Mouse (Mus musculus) kidney, adult 8-10 months (tissue): ENCODE results near the gene Chd9.
"Not testable (repeated sequence)": the region's sequence is repeated elsewhere in the genome, so short reads cannot be mapped to it uniquely, and the experiment has no call there.

Experiments
- DNase-seq, 2 experiments: peaks; one replicate each; pipeline ENCODE4 v3.0.0; 2022

The Chd9 gene

DNA sequence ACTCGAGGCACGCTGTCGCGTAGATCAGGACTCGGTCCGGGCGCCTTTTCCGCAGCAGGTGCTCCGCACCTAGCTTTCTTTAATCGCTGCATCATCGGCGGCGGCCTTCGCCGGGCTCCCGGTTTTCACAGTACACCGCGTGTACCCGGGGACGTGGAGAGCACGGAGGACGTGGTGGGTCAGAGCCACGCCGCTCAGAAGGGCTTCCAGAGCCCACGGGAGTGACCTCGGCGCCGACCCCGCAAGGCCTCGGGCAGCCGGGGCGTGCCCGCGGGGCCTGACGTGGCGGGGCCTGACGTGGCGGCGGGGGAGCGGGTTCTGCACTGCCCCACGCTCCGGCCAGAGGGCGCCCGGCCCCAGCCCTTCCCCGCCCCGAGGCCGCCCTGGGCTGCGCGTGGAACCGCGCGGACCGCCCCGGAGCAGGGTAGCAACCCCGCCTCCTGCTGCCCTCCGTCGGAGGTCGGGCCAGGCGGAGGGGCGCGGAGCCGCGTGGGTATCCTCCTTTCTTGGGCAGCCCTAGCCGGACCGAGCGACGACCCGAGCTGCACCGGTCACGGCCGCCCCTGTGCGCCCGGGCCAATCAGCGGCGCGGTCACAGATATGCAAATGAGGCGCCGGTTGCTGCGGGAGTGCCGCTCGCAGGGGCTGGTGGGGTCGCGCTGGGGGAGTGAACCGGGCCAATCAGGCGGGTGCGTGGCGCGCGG lies 79.8 kb downstream of the Chd9 start:
- peak; percentile 97 to 98 for DNase-seq

DNA sequence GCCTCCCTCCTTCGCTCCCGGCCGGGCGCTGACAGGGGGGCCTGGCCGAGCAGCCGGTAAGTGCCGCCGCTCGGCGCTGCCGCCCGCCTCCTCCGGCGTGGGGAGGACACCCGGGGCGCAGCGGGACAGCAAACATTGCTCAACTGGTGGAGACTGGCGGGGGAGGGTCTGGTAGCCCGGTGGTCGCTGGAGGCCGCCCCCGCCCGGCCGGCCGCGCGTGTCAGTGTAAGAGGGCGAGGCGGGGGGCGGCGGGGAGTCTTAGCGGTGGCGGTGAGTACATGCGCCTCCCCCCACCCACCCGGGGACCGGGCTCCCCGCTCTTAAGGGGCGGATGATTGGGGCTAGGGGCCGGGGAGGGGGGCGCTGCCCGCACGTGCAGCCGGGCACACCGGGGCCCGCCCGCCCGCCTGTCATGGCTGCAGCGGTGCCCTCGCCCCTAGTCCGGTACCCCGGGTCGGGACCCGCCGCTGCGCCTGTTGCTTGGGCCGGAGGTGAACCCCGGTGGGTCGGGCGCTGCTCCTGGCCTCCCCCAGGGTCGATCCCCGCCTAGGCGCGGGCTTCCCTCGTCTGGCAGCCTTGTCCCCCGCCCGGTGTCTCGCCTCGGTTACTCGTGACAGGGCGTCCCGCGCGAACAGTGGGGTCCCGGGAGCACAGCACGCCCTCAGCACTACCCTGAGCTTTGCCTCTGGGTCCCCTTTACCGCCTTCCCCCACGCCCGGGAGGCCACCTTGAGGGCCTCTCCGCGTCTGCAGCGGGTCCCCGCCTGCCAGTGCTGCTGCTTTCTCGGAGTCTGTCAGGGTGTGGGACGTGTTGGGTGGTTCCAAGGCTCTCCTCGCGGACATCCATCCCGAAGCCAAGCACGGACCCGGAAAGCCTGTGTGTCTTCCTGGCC lies 80.7 kb downstream of the Chd9 start:
- peak; percentile 43 to 50 for DNase-seq

- DNase-seq, result no peak
Measured at GRCm38 (mm10) chr8:90923158-90923905, 95.2 kb downstream of the Chd9 start.

DNA sequence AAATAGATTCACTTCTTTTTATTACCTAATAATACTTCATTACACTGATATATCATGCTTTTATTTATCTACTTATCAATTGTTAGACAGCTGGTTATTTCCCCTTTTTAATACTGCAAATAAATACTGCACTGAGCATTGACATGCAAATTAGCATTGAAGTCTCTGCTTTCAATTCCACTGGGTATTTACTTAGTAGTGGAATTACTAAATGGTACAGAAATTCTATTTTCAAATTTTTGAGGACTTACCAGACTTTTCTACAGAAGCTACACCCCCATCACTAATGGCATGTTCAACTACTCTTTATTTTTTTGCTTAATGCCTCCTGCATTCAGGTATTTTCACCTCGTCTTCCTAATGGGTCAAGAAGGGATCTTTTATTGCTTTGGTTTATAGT lies 100.3 kb downstream of the Chd9 start:
- DNase-seq, result no peak

DNA sequence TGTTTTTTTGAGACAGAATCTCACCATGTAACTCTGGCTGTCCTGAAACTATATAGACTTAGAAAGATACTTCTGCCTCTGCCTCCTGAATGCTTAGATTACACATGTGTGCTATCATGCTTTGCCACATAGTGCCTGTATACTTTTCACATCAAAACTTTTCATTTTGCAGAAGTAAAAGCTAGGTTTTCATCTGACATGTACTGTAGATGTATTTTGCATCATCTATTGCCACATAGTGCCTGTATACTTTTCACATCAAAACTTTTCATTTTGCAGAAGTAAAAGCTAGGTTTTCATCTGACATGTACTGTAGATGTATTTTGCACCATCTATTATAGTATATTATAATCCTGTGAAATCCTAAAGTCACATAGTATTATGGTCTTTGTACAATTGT lies 102.0 kb downstream of the Chd9 start:
- not testable (repeated sequence) for DNase-seq

DNA sequence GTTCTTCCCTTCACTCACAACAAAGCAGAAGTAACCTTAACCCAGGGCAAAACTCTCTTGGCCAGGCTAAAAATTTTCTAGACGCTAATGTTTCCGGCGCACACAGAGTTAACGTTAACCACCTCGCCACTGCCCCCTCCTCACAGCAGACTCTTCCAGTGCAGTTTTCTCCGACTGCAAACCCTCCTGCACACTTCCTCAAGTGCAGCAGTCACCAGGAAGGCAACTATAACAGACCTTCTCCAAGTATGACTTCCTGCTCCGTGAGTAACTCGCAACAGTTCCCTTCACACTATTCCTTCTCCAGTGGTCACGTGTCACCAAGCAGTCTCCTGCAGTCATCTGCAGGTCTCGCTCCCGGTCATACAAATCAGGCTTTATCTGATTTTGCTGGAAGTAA lies 104.8 kb downstream of the Chd9 start:
- no peak for DNase-seq

DNA sequence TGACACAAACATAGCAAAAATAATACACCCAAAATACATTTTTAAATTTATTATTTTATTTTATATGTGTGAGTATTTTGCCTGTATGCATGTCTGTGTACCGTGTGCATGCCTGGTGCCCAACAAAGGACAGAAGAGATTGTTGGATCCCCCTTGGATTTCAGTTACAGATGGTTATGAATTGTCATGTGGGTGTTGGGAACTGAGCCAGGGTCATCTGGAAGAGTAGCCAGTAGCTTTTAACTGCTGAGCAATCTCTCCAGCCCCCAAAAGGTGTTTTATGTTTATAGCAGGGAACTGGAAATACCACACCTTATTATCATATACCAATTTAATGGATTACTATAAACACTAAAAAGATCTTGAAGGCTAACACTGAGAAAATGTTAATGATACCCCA lies 106.6 kb downstream of the Chd9 start:
- DNase-seq, result no peak

DNA sequence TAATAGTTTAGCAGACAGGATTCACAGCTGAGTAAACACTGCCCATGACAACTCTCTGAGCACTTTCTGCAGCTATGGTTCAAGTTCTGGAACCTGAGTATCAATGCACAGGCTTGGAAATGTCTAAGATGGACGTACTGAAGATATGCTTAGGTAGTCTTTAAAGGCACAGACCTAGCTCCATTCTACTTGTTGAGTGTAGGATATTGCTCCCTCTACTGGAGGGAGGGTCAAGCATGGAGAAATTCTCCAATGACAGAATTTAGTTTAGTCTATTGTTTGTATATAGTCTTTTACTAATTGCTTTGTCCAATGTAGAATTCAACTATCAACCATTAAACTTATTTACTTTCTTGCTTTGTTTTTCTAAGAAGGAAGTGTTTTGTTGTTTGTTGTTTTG lies 108.7 kb downstream of the Chd9 start:
- peak; percentile 23 to 29 for DNase-seq

DNA sequence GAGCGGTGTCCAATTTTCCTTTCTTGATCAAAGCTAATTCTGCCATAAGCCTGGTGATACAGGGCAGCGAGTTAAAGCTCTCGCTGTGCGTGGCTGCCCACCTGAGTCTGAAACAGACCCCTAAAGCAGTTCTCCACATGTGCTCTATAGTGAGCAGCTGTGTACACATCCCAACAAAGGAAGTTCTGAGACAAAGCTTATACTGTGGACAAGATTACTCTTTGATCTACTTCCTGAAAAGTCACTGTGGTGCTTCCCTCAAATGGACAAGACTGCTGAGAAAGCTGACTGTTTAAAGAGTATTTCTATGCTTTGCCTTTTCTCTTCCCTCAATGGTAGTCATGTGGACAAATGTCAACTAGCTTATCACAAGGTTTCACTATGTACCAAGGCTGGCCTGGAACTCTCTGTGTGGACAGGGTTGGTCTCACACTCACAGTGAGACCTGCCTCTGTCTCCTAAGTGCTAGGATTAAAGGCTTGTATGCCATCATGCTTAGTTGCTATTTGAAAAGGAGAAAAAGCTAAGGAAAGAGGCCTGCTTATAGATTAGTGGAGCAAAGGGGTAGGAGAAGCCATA lies 110.3 kb downstream of the Chd9 start:
- DNase-seq, result no peak

DNA sequence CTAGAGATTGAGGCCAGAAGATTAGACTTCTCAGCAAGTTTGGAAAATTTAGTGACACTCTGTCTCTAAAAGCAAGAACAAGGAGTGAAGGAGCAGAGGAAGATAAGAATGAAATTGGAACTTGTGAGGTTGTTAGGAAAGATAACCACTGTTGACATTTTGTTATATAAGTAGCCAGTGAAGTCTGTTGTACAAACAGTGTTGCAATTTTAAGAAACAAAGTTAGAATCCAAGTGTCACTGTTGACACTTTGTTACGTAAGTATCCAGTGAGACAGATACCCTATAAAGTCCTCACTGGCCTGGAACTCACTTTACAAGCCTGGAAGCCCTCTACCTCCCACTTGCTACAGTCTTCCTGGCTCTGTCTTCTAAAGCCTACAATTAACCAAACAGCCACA lies 111.7 kb downstream of the Chd9 start:
- DNase-seq, result no peak

- DNase-seq, result no peak
Measured at GRCm38 (mm10) chr8:90943770-90944169, 115.6 kb downstream of the Chd9 start.

DNA sequence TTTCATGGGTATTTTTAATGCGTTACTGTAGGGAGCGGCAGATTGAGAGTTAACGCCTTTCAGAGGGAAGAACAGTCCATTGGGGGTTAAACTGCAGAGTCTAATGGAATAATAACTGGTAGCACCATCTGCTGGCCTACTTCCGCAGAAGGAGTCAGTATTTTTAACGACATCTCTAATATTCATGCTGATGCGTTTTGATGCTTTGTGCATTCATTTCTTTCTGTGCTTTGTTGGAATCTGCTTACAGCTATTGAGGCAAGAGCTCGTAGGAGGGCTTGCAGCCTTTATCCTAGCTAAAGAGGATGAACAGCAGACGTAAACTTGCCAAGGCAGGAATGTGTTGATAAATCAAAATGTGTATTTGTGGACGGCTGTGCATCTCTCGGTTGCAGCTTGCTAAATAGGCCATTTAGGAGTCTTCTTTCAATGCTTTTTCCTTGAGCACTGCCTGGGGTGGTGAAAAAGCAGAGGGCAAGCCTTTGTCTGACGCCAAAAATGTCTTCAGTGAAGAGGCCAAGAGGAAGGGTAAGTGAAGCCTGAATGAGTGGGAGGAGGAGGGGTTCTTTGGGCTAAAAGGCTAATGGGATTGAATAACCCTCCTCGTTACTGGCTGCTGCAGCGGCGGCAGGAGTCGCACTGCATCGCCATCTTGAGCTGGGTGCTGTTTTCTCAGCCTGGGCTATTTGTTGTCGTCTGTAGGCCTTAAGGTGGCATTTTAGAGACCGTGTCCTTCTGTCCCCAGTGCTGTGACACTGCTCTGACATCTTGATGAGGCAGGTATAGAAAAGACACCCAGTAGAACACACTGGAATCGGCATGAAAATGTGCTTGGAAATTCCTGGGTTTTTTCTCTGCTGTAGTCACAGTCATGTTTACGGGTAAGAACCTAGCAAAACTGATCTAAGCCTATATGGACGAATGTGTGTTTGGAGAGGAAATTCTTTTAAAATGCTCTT lies 126.9 kb downstream of the Chd9 start:
- DNase-seq, result peak; percentile 69 to 72

- DNase-seq, result no peak
Measured at GRCm38 (mm10) chr8:90955761-90956136, 127.6 kb downstream of the Chd9 start.

DNA sequence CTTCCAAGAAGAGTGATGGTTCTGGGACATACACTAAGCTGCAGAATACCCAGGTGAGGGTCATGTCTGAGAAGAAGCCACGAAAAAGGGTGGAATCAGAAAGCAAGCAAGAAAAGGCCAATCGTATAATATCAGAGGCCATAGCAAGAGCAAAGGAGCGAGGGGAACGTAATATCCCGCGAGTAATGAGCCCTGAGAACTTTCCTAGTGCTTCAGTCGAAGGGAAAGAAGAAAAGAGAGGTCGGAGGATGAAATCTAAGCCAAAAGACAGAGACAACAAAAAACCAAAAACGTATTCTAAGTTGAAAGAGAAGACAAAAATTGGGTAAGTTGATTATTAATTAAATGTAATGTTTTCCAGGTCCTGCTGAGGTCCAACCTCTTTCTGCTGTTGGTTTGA lies 128.2 kb downstream of the Chd9 start:
- no peak for DNase-seq

GRCm38 (mm10) chr8:90957711-90958110 lies 129.6 kb downstream of the Chd9 start:
- no peak for DNase-seq

GRCm38 (mm10) chr8:90959721-90960120 lies 131.6 kb downstream of the Chd9 start:
- no peak for DNase-seq

DNA sequence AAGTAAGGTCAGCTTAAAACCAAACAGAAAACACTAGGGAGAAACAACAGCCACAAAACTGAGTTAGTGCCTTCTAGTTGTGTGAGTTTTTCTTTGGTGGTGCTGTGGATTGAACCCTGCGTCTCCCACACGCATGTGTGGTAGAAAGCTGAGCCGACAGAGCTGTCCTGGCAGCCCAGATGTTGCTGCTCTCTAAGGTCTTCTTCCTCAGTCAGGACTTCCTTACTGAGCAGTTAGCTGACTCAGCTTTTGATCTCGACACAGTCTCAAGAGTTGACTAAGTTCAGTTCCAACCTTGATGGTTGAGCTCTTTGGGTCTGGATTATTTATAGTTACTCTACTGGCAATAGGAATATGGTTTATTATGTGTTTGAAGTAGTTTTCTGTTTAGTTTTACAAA lies 133.5 kb downstream of the Chd9 start:
- DNase-seq, result no peak

- DNase-seq, result no peak
Measured at GRCm38 (mm10) chr8:90964044-90964443, 135.9 kb downstream of the Chd9 start.

GRCm38 (mm10) chr8:90965467-90966170 lies 137.5 kb downstream of the Chd9 start:
- DNase-seq, result no peak

DNA sequence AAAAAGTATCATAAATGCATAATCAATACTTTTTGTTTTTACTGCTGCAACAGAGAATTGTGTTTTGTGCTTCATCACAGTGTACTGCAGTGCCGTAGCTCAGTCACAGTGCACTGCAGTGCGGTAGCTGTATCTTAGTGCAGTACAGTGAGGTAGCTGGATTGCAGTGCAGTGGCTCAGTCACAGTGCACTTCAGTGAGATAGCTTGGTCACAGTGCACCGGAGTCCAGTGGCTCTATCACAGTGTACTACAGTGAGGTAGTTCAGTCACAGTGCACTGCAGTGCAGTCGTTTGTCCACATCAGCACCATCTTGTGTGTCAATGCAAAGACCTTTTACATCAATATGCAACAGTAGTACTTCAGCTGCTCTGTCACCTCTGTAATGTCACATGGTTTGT lies 140.2 kb downstream of the Chd9 start:
- no peak for DNase-seq

DNA sequence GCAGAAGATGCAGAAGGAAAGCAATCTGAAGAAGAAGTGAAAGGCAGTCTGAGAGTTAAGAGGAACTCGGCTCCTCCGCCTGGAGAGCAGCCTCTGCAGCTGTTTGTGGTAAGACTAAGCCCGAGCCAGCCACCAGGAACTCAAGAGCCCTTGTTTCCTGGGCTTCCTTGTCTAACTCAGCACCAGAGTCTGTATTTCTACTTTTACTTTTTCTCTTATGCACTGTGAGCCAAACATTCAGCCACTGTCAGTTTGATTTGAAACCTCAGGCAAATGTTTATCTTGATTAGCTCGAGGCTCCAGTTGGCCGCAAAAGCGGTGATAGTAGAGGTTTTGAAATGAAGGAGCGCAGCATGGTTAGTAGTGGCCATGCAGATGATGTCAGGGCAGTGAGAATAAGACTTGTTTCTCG lies 148.8 kb downstream of the Chd9 start:
- DNase-seq, result no peak
